Mouse (Mus musculus) adrenal gland, postnatal 10 days (tissue): ENCODE data around the gene Prss56. TPM values are rescaled to one million over a fixed set of nuclear protein-coding genes. Genes with fewer than 3 reads are reported as not detected.
A peak's percentile ranks its signal among the peaks of the same experiment; 100 is the strongest.

Experiments used
- DNase-seq: peaks from one replicate; pipeline ENCODE4 v3.0.0; 2021; ENCODE audit warnings: mixed read lengths
- long read RNA-seq, 2 experiments: library from polyadenylated mRNA; stranded (forward); transcript quantifications; one replicate each; pipeline ENCODE4 v2.0.0; 2021
- total RNA-seq, 2 experiments: library from RNA; stranded (reverse); gene quantifications; 2 replicates each; pipeline ENCODE4 v1.2.3; 2021

The Prss56 gene
- total RNA-seq: not detected
- long read RNA-seq, experiment 1: 0 reads
- long read RNA-seq, experiment 2: 0 reads

DNA sequence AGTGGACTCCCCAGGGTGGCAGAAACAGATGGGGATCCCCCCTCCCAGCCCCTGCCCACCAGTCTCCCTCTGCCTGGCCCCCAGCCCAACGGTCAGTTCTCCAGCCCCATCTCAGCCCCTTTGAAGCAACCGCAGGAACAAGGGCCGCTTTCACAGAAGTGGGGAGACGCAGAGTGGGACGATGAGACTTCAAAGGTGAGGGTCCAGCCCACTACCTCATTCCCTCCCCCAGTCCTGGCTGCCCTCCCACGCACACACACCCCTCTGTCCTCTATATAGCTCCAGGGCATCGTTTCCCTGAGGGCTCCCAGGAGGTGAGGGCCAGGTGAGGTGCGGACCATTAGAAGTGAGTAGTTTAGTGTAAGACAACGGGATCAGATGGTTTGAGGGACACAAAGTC is at the start of gene Prss56:
TSS of gene Prss56 (plus strand) at position 301 of the 400 bp plus-strand sequence.
- no peak for DNase-seq

DNA sequence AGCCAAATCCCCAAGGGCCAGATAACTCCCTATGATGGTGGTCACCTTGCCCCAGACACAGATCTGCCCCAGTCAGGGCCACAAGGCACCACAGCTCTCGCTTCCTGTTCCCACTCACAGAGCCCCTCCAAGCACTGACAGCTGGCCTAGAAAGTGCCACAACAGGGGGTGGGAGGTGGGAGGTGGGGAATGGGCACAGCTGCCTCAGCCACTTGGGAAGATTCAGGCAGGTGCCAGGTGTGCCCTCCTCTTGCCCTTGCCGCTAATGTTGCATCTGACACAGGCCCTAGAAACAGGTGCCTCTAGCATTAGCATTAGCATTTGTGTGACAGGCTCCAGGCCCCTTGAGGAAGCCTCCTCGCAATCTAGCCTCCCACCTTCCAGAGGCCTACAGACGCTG is 41.6 kb upstream of the Prss56 start:
- no peak for DNase-seq

DNA sequence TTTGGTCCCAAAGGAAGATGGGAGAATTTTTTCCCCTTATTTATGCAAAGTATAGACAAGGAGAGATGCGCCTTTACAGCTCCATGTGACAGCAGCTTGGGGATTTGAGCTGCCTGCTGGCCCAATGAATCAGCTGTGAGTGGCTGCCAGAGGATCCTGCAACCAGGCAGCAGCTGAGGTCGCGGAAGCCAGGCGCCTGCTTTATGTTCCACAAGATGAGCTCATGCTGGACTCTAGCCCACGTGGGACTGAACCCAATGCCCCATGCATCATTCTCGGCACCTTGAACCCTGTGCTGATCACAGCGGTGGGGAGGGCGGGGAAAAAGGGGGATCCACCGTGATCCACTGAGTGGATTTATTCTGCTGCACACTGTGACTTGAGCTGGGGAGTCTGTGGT is 40.7 kb upstream of the Prss56 start:
- peak; percentile 79 for DNase-seq

DNA sequence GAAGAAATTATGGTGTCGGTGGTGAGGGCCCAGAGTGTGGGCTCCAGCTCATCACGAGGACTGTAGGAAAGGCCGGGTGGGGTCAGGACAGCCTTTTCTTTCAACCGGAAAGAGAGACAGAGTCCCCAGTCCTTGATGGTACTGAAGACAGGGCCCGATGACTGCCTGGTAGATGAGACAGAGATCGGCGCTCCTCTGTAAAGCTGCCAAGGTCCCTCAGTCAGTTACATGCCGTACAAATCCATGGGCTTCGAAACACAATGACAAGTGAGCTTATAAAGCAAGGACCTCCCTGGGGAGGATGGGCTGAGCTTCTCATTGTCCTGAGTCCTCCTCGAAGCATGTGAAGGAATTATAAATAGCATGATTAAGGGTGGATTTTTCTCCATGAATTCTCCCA is 40.0 kb upstream of the Prss56 start:
- peak; percentile 46 for DNase-seq

DNA sequence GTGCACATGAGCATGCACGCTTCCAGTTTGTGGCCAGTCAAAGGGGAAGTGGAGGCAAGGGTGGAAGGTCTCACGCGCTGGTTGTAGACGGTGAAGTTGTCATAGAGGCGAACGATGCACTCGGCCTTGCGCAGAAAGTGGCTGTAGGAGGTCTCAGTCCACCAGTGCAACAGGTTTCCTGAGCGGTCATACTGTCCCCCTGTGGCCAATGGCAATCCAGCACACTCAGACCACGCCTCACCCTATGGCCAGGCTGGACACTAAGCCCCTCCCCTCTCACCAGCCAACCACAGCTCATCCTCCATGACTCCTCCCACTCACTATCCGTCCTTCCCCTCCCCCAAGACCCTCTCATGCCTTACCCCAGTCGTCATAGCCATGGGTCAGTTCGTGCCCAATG is 33.7 kb upstream of the Prss56 start:
- DNase-seq: no peak

DNA sequence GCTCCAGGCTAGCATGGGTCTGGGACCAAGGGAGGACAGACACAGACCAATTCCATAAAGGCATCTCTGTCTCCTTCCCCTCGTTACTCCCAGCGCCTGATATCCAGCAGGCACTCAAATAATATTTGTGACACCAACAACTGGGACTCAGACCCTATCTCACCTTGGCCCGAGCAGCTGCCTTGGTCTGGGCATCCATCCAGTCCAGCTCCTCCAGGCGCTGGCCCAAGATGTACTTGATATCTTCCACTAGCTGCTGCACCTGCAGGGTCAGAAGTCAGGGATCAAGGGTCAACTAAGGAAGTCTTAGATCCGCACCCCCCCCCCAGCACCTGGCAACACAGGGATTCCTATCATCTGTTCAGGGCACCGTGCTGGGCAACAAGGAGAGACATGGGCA is 31.8 kb upstream of the Prss56 start:
- no peak for DNase-seq

DNA sequence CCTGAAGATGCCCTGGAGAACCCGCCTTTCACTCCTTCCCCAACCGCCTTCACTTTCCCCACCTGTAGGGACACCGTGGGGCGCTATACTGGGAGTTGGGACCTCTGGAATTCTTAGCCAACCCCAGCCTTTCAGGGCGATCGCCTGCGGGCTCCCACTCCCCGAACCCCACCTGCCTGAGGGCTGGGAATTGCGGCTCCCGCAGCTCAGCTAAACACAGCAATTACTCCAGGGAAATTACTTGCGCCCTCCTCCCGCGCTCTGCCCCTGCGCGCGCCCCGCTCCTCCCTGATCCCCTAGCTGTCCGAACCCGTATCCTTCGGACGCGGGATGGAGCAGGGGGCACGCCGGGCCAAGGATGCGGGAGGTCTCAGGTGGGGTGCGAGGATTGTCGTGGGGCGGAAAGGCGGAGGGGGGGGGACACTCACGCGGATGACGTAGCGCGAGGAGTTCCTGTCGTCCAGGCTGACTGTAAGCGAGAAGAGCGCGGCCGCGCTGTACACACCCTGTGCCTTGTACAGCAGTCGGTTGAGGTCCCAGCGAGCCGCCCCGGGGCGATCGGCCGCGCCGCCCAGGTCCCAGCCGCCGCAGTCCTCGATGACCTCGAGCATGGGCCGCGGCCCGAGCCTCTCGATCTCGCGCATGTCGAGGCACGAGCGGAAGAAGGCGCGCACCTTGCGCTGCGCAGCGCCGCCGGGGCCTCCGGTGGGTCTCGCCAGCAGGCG is 29.2 kb upstream of the Prss56 start:
- DNase-seq: no peak

DNA sequence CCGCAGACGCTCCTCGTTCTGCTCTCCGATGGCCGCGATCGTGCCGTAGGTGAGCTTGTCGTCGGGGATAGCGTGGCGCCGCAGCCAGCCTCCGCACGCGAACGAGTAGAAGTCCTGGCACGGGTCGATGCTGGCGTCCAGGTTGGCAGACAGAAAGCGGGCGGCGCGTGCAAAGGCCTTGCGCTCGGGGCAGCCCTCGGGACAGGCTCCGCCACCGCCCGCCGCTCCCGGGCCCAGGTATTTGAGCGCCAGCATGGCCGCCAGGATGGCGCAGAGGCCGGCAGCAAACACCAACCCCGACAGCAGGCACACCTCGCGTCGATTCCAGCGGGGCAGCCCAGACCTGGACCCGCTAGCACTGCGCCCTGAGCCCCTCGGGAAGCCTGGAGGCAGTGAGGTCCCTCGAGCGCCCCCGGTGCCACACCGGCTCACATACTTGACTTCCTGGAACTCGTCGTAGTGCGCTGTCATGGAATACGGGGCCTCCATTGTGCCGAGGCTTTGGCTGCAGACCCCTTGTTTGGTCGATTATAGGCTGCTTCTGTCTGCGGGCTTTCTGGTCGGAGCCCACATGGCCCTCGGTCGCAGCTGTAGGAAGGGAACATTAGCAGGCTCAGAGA is 28.5 kb upstream of the Prss56 start:
- no peak for DNase-seq

DNA sequence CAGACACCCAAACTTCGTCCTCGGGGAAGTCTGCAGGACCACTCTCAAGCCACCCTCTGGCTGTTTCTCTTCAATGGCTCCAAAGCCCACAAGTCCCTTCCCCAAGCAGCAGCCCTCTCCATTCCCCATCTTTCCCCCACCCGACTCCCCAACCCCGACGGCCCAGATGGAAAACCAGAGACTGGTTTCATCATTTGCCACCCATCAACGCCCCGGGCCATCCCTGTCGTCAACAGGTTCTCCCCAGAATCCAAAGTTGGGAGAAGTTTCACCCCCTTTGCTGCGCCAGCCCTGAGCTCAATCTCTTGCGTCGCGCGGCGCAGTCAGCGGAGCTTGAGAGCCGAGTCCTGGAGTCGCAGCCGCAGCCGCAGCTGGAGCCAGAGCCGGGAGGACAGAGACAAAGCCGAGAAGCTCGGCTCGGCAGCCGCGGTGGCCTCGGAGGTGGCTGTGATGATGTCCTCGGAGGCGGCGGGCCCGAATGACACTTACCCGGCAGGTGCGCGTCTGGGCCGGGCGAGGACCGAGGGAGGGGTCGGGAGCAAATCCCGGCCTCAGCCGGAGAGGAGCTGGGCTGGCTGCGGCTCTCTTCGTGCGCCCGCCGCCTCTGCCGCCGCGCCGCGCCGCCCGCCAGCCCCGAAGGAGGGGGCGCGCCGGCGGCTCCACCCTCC is 27.4 kb upstream of the Prss56 start:
- DNase-seq: no peak

DNA sequence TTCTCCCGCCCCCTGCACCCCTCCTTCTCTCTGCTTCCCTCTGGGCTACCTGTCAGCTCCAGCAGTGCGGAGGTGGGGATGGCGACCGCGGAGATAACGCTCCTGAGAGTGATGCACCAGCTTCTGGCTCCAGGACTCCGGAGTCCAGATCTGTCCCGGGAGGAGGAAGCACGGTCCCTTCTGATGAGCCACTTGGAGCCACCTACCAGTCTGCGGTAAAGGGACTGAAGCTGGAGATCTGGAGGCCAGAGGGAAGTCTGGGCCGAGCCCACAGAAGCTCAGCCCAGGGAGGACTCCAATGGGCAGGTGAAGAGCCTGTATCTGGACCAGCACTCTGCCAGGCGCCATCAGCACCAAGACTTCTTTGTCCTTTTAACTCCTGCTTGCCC is 26.9 kb upstream of the Prss56 start, which contains the start of gene Ecel1:
TSS of gene Ecel1 (minus strand) at position 323 of the 389 bp plus-strand sequence.
- DNase-seq: no peak

DNA sequence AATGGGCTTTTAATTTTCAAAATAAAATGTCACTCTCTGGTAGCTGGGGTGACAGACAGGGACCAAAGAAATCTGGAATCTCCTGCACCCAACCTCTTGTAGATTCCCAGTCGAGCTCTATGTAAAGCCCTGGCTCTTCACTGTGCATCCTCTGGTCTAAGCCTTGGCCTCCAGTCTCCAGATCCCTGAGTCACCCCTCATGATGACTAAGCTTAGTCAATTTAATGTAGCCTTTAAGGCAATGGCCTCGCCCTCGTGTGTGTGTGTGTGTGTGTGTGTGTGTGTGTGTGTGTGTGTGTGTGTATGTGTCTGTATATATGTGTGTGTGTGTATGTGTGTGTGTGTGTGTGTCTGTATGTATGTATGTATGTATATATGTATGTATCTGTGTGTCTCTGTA is 23.7 kb upstream of the Prss56 start:
- DNase-seq: peak; percentile 37

DNA sequence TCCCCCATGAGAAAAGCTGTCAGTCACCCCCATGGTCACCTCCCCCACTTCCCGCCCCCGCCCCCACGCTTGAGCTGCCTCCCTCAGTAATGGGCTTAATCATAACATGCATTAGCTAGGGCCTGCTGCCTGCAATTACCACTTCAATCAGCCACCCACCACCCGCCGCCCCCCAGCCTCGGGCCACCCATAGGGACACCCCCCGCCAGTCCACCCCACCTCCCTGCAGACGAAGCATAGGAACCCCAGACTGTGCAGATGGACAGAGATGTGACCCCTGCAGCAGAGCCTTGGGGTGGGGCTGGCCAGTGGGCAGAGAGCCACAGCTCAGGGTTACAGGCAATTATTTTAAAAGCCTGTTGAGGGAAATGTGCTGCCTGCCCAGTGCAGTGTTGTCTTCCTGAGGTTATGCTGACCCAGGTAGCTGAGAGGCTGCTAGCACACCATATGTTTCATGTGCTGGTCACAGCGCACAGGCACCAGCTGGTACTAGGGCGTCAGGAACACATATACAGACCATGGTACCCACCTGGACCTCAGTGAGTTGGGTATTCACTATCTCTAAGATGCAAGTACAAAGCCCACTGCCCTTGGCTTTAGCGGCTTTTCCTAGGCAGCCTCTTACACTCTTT is 18.8 kb upstream of the Prss56 start:
- no peak for DNase-seq

DNA sequence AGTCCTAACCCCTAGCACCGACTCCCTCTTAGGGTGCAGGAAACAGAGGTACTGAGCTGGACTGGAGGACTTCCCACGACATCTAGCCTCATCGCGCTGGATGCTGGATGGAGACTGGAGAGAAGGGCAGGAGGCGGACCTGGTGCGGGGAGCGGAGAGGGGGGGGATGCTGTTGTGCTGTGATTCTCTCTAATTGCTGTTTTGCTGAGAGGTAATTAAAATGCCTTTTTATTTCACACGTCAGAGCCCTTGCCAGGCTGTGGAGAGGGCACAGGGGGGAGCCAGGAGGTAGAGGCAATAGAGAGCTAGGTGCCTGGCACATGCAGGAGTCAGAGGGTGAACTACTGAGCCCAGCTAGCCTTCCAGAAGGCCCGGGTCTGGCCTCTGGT is 18.3 kb upstream of the Prss56 start:
- no peak for DNase-seq

DNA sequence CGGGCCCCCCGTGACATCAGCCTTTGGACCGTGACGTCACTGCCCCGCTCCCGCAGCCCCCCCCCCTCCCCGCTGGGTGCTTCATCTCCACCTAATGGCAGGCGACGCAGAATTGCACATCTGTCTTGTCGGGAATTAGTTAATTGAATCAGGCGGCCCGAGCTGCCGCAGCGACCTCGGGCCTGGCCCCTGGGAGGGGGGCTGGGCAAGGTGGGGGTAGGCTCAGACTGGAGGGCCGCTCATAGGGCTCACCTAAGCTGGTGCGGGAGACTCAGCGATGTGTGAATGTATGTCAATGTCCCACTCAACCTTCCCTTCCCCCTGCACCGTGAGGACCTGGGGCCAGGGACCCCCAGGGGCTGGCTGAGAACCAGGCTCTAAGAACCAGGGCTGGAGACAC is 12.7 kb upstream of the Prss56 start:
- no peak for DNase-seq

DNA sequence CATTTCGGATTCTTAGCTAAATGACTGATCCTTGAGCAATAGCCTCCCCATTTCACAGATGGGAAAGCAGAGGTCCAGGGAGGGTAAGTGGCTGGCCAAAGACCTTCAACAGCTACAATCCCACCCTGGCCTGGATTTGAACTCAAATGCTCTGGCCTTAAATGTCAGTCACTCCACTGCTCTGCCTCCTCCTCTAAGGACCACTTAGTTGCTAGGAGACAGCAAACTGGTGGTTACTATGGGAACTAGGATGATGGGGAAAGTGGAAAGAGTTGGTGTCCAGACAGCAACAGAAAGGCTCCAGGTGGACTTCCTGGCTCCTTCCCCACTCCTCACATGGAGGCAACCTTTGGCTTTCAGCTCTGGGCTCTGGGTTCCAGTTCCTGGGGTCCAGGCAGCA is 11.8 kb upstream of the Prss56 start:
- DNase-seq: no peak

DNA sequence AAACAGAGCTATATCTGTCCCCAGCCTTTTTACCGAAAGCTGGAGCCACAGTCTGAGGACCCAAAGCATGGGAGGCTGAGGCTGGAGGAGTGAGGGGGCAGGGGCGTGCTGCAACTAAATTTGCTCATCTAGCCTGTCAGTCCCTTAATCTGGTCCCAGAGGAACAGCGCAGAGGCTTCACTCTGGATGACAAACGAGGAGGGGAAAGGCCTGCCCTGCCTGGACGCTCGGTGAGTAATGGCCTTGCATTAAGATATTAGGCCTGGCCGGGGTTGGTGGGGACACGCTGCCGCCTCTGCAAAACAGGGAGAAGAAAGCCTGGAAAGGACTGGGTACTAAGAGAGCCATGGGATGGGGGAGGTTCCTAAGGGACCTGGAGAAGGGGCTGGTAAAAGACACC is 10.8 kb upstream of the Prss56 start:
- DNase-seq: peak; percentile 38

DNA sequence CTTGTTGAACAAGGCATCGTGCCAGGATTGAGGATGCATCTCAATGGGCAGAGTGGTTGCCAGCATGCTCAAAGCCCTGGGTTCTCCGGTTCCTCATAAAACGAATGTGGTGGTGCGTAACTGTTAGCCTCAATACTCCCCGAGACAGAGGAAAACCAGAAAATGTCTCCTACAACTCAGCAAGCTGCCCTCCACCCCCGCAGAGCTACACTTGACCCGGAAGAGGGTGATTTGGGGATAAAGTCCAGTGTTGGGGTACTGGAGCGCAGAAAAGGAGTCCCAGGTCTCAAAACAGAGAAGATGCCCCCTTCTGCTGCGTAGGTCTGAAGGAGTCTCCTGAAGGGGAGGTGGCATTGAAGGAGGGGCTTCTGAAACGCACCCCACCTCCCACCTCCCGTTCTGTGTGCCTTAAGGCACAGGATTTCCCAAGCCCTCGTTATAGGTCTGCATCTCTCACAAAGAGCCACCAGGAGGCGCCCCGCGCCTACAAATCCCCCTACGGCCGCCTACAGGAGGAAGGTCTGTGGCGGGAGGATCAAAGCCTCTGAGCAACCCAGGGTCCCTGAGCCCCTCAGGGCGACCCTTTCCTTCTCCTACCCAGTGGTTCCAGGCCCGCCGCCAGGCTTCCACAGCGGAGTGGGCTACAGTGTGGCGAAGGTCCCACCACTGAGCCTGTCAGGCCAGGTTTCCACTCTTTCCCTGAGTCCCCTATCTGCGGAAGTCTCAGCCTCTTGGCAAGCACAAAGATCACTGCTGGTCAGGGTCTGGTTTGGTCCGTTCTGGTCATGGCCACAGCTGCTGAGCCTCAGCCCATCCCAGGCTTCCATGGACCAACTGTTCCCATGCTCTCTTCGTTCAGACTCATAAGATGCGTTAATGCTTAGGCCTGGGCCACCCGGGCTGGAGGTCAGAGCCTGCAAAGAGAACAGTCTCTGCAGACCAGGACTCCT is 8.8 kb upstream of the Prss56 start:
- DNase-seq: peak; percentile 80

DNA sequence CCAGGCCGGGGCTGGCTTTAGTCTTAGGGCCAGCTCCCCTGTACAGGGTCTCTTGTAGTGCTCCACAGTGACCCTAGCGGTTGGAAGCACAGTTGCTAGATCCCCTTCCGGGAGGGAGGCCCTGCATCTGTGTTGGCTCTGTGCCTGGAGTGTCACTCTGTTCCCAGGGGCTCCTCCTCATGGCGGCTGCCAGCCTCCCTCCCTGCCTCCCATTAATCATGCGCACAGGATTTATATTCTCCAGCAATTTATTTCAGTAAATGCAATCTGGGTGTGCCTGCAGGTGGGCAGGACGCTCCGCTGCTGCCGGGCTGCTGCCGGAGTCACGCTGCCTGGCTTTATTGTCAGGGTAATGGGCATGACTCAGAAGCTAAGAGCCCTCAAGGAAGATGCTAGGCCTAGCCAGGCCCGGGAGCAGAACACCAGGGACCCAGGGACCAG is 7.2 kb upstream of the Prss56 start:
- DNase-seq: peak; percentile 71

DNA sequence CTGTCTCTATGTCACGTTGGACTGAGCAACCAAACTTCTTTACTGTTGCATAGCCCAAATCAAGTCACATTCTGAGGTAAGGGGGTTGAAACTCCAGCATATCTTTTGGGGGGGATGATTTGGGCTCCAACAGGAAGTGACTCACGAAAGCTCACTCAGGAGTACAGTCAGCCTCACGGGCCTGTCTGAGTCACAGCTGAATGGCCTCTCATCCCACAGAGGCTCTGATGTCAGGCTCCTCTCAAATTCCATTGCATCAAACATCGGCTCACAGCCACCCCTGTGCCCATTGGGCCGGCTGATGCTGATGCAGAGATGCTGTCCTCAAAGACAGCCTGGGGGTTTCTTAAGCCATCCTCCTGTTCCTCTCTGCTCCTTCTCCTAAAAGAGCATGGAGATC is 2.2 kb upstream of the Prss56 start:
- peak; percentile 61 for DNase-seq

DNA sequence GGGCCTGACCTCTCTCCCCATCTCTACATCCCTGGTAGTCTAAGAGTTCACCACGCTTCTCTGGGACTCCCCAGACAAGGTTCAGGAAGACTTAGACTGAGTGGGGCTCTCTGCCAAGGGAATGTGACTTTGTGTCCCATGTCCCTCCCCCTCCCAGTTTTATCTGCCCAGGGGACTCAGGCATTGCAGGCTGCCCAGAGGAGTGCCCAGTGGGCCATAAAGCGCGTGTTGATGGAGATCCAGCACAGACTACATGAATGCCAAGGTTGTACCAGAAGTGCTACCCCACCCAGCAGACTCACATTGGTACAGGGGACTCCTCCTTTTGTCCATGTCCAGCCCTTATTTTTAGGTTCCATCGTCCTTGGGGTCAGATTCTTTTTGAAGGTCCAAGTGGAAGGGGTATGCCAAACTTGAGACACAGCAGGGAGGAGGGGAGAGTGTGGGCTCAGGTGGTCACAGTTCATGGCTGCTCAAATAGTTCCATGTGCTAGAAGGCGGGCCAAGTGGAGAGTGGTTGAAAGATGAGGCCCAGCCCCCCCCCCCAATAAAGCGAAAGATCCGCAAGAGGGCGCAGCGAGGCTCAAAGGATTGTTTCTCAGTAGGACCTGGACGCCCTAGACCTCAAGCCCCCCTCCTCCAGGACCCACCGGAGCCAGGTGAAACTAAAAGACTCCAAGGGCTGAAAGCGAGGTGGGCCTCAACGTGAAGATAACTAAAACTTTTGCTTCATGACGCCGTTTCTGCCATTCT is 1.1 kb downstream of the Prss56 start:
- DNase-seq: peak; percentile 65

DNA sequence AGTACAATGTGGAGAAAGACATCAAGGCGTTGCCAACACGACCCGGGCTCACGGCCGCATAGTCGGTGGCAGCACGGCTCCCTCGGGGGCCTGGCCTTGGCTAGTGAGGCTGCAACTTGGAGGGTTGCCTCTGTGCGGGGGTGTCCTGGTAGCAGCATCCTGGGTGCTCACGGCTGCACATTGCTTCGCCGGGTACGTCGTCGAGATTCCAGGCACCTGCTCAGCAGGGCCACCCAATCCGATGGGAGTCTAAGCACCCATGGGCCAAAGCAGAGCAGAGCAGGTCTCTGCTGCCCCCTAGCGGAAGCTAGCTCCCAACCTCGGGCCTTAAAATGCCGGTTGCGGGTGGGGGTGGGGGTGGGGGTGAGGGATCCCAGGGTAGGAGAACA is 1.6 kb downstream of the Prss56 start:
- DNase-seq: peak; percentile 87
